Mouse (Mus musculus): ENCODE measurements at regions not wholly inside any gene's neighbourhood (a gene's known extent, or its start where the extent isn't known, plus 50 kb on each side); places are given as distances from the start of the nearest gene placed in this dataset.
A peak's percentile ranks its signal among the peaks of the same experiment; 100 is the strongest.
"Not testable (repeated sequence)": the region's sequence is repeated elsewhere in the genome, so short reads cannot be mapped to it uniquely, and the experiment has no call there.

GRCm38 (mm10) chr8:34679565-34680291, 568.2 kb upstream of the Gm10131 start:
- Histone ChIP-seq H3K27ac (peak overlapping the region; percentile 67), H3K9ac (no peak overlapping the region)

GRCm38 (mm10) chr8:34678879-34679278, 567.3 kb upstream of the Gm10131 start:
- 0 out of 2 replicates have a peak, but pooled peaks cover 4% of the 10 kb centered on the region for H3K27me3 ChIP-seq
- 96% methylated on average over 8 of the region's 8 CpGs for WGBS

More at GRCm38 (mm10) chr8:34679565-34680291, 568.2 kb upstream of the Gm10131 start:
- Histone ChIP-seq H3K4me3 (replicated peaks) (no peak overlapping the region), H3K4me2 (peak overlapping the region; percentile 19; the same call in 1 of the 2 replicates), H3K4me1 (peaks cover 10% of the 10 kb centered on the region), H3K9me3 (replicated peaks) (no peaks in the 10 kb centered on the region), H3K36me3 (no peaks in the 10 kb centered on the region), H3K27me3 (0 out of 2 replicates have a peak, but pooled peaks cover 4% of the 10 kb centered on the region)
- whole genome bisulfite sequencing = 29% methylated on average over 14 of the region's 14 CpGs
- no peak for ATAC-seq (replicated peaks; ENCODE audit: low FRiP score)

GRCm38 (mm10) chr8:34671716-34672115, 560.2 kb upstream of the Gm10131 start:
- H3K27ac ChIP-seq = peak overlapping the region; percentile 48
- no peak overlapping the region for H3K4me3 ChIP-seq (replicated peaks)
- peak; percentile 64 for ATAC-seq (replicated peaks; ENCODE audit: low FRiP score)
- no peaks in the 10 kb centered on the region for H3K9me3 ChIP-seq (replicated peaks)
- H3K36me3 ChIP-seq = no peaks in the 10 kb centered on the region
- no peak overlapping the region for H3K4me2 ChIP-seq
- H3K9ac ChIP-seq = no peak overlapping the region
- H3K4me1 ChIP-seq = peaks cover 17% of the 10 kb centered on the region
- no peaks in the 10 kb centered on the region for H3K27me3 ChIP-seq
- WGBS = 8% methylated on average over 3 of the region's 3 CpGs

More at GRCm38 (mm10) chr8:34678879-34679278, 567.3 kb upstream of the Gm10131 start:
- no peaks in the 10 kb centered on the region for H3K9me3 ChIP-seq (replicated peaks)
- no peak overlapping the region for H3K4me3 ChIP-seq (replicated peaks)
- H3K9ac ChIP-seq = no peak overlapping the region
- H3K27ac ChIP-seq = no peak overlapping the region
- no peaks in the 10 kb centered on the region for H3K36me3 ChIP-seq
- no peak overlapping the region for H3K4me2 ChIP-seq
- ATAC-seq (replicated peaks; ENCODE audit: low FRiP score) = no peak
- H3K4me1 ChIP-seq = peaks cover 10% of the 10 kb centered on the region

GRCm38 (mm10) chr8:34670930-34671715, 559.6 kb upstream of the Gm10131 start:
- Histone ChIP-seq H3K9me3 (replicated peaks) (no peaks in the 10 kb centered on the region), H3K36me3 (no peaks in the 10 kb centered on the region), H3K9ac (no peak overlapping the region), H3K27me3 (no peaks in the 10 kb centered on the region), H3K4me3 (replicated peaks) (no peak overlapping the region), H3K4me2 (no peak overlapping the region), H3K4me1 (peaks cover 17% of the 10 kb centered on the region), H3K27ac (peak overlapping the region; percentile 48)
- no peak for ATAC-seq (replicated peaks; ENCODE audit: low FRiP score)
- WGBS = 20% methylated on average over 4 of the region's 4 CpGs

GRCm38 (mm10) chr8:34669146-34669545, 557.6 kb upstream of the Gm10131 start:
- H3K27me3 ChIP-seq = no peaks in the 10 kb centered on the region
- H3K4me3 ChIP-seq (replicated peaks) = no peak overlapping the region
- no peak overlapping the region for H3K4me2 ChIP-seq
- no peaks in the 10 kb centered on the region for H3K36me3 ChIP-seq
- ATAC-seq (replicated peaks; ENCODE audit: low FRiP score) = no peak
- H3K9me3 ChIP-seq (replicated peaks) = no peaks in the 10 kb centered on the region
- peaks cover 14% of the 10 kb centered on the region for H3K4me1 ChIP-seq
- no peak overlapping the region for H3K27ac ChIP-seq
- 80% methylated on average over 3 of the region's 3 CpGs for WGBS
- H3K9ac ChIP-seq = no peak overlapping the region

- no peaks in the 10 kb centered on the region for H3K27me3 ChIP-seq
- H3K4me1 ChIP-seq = no peaks in the 10 kb centered on the region
- no peaks in the 10 kb centered on the region for H3K9me3 ChIP-seq (replicated peaks)
- no peak overlapping the region for H3K27ac ChIP-seq
- 80% methylated on average over 4 of the region's 4 CpGs for WGBS
- H3K9ac ChIP-seq = no peak overlapping the region
- no peak for ATAC-seq (replicated peaks; ENCODE audit: low FRiP score)
- no peaks in the 10 kb centered on the region for H3K36me3 ChIP-seq
- H3K4me3 ChIP-seq (replicated peaks) = no peak overlapping the region
- no peak overlapping the region for H3K4me2 ChIP-seq
Observed at GRCm38 (mm10) chr8:34664429-34664828, 552.9 kb upstream of the Gm10131 start.

GRCm38 (mm10) chr8:34662532-34662931, 551.0 kb upstream of the Gm10131 start:
- H3K4me2 ChIP-seq = no peak overlapping the region
- H3K4me1 ChIP-seq = no peaks in the 10 kb centered on the region
- no peaks in the 10 kb centered on the region for H3K9me3 ChIP-seq (replicated peaks)
- H3K27ac ChIP-seq = no peak overlapping the region
- no peaks in the 10 kb centered on the region for H3K36me3 ChIP-seq
- no peaks in the 10 kb centered on the region for H3K27me3 ChIP-seq
- no peak overlapping the region for H3K9ac ChIP-seq
- no peak for ATAC-seq (replicated peaks; ENCODE audit: low FRiP score)
- no peak overlapping the region for H3K4me3 ChIP-seq (replicated peaks)
- 89% methylated on average over 6 of the region's 6 CpGs for WGBS

- Histone ChIP-seq H3K9ac (no peak overlapping the region), H3K4me2 (no peak overlapping the region), H3K4me1 (no peaks in the 10 kb centered on the region), H3K9me3 (replicated peaks) (peaks cover 6% of the 10 kb centered on the region), H3K4me3 (replicated peaks) (no peak overlapping the region), H3K27me3 (no peaks in the 10 kb centered on the region), H3K36me3 (no peaks in the 10 kb centered on the region), H3K27ac (no peak overlapping the region)
- WGBS = 91% methylated on average over 8 of the region's 8 CpGs
- no peak for ATAC-seq (replicated peaks; ENCODE audit: low FRiP score)
Observed at GRCm38 (mm10) chr8:34651750-34652149, 540.2 kb upstream of the Gm10131 start.

GRCm38 (mm10) chr8:34628221-34628620, 516.7 kb upstream of the Gm10131 start:
- H3K4me3 ChIP-seq (replicated peaks); H3K27me3 ChIP-seq; H3K9me3 ChIP-seq (replicated peaks); H3K4me1 ChIP-seq; ATAC-seq (replicated peaks; ENCODE audit: low FRiP score); H3K36me3 ChIP-seq; H3K4me2 ChIP-seq; H3K9ac ChIP-seq; H3K27ac ChIP-seq: not testable (repeated sequence)
- 96% methylated on average over 2 of the region's 2 CpGs for WGBS

GRCm38 (mm10) chr8:34625670-34626069, 514.1 kb upstream of the Gm10131 start:
- Histone ChIP-seq H3K27ac (no peak overlapping the region), H3K9ac (no peak overlapping the region), H3K4me2 (no peak overlapping the region), H3K4me3 (replicated peaks) (no peak overlapping the region), H3K9me3 (replicated peaks) (no peaks in the 10 kb centered on the region), H3K36me3 (no peaks in the 10 kb centered on the region), H3K4me1 (0 out of 2 replicates have a peak, but pooled peaks cover 2% of the 10 kb centered on the region), H3K27me3 (no peaks in the 10 kb centered on the region)
- no peak for ATAC-seq (replicated peaks; ENCODE audit: low FRiP score)
- WGBS = 73% methylated on average over 10 of the region's 10 CpGs

- Histone ChIP-seq H3K9ac (no peak overlapping the region), H3K27ac (no peak overlapping the region), H3K36me3 (no peaks in the 10 kb centered on the region), H3K9me3 (replicated peaks) (no peaks in the 10 kb centered on the region), H3K27me3 (no peaks in the 10 kb centered on the region), H3K4me1 (0 out of 2 replicates have a peak, but pooled peaks cover 2% of the 10 kb centered on the region), H3K4me2 (no peak overlapping the region), H3K4me3 (replicated peaks) (no peak overlapping the region)
- ATAC-seq (replicated peaks; ENCODE audit: low FRiP score) = no peak
- WGBS = 74% methylated on average over 7 of the region's 7 CpGs
Observed at GRCm38 (mm10) chr8:34623783-34624182, 512.2 kb upstream of the Gm10131 start.
